Mouse (Mus musculus): Measurements from ENCODE around the gene 1700003E16Rik. TPM values are rescaled to one million over a fixed set of nuclear protein-coding genes. Genes with fewer than 3 reads are reported as not detected.

The 1700003E16Rik gene
- total RNA-seq, 2 experiments from 2014 or later: not detected

- ATAC-seq (replicated peaks; ENCODE audit: low FRiP score, poor library complexity, severe bottlenecking): no peak
These were observed 30.0 kb downstream of the 1700003E16Rik start for GRCm38 (mm10) chr6:83185895-83186861.

DNA sequence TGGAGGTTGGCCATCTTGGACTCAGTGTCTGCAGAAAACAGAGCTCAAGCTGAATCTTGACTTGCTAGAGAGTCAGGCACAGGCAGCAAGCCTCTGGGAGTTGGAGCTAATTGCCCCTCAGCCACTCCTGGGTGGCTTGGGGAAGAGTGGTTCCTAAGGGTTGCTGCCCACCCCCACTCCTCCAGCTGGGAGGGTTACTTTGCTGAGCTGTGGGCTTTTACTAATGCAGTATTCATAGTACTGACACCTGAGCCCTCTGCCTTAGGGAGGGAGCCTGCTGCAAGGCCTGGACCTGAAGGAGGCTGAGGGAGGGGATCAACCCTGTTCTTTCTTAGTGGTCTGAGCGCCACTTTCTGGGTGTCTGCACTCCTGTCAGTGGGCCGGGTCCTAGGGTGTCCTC, 30.7 kb downstream of the 1700003E16Rik start:
- ATAC-seq (replicated peaks; ENCODE audit: low FRiP score, poor library complexity, severe bottlenecking): no peak

DNA sequence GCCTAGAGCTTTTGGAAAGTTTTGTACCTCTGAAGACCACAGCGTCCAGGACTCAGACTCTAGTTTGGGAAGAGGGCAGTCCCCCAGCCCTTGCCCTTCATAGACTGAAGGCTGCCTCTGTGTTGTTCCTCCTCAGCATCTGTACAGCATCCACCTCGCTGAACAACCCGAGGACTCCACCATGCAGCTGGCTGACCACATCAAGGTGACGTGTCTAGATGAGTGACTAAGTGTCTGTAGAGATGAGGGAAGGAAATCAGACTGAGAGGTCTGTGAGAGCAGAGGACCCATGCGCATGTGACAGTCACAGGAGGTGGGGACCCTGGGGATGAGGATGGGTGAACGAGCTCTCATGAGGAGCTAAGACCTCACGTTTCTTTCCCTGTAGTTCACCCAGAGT, 37.4 kb downstream of the 1700003E16Rik start:
- no peak for ATAC-seq (replicated peaks; ENCODE audit: low FRiP score, poor library complexity, severe bottlenecking)

GRCm38 (mm10) chr6:83197345-83198004, 41.3 kb downstream of the 1700003E16Rik start:
- ATAC-seq (replicated peaks; ENCODE audit: low FRiP score, poor library complexity, severe bottlenecking): no peak

- no peak for ATAC-seq (replicated peaks; ENCODE audit: low FRiP score, poor library complexity, severe bottlenecking)
These were observed 47.1 kb downstream of the 1700003E16Rik start for GRCm38 (mm10) chr6:83203320-83203719.

- no peak for ATAC-seq (replicated peaks; ENCODE audit: low FRiP score, poor library complexity, severe bottlenecking)
These were observed 49.6 kb downstream of the 1700003E16Rik start for GRCm38 (mm10) chr6:83205851-83206250.

GRCm38 (mm10) chr6:83206321-83206720, 50.1 kb downstream of the 1700003E16Rik start:
- ATAC-seq (replicated peaks; ENCODE audit: low FRiP score, poor library complexity, severe bottlenecking): no peak

- ATAC-seq (replicated peaks; ENCODE audit: low FRiP score, poor library complexity, severe bottlenecking): no peak
These were observed 51.3 kb downstream of the 1700003E16Rik start for GRCm38 (mm10) chr6:83207361-83208049.

- no peak for ATAC-seq (replicated peaks; ENCODE audit: low FRiP score, poor library complexity, severe bottlenecking)
These were observed 51.8 kb downstream of the 1700003E16Rik start for GRCm38 (mm10) chr6:83208050-83208400.

- ATAC-seq (replicated peaks; ENCODE audit: low FRiP score, poor library complexity, severe bottlenecking): no peak
These were observed 54.3 kb downstream of the 1700003E16Rik start for GRCm38 (mm10) chr6:83210495-83210894.

GRCm38 (mm10) chr6:83211526-83211925, 55.3 kb downstream of the 1700003E16Rik start:
- ATAC-seq (replicated peaks; ENCODE audit: low FRiP score, poor library complexity, severe bottlenecking): no peak

Other genes starting within 250 kb of the 1700003E16Rik start
- gene Sema4f, start 216.6 kb upstream of the 1700003E16Rik start, total RNA-seq (2015; ENCODE audit: low replicate concordance): not detected in 2 replicates
- gene Sema4f, start 216.6 kb upstream of the 1700003E16Rik start, total RNA-seq (2017; ENCODE audit: low replicate concordance): 0.39 TPM in 1 of 2 replicates, not detected in the other
- 4.6 and 12.6 TPM in 2 replicates for gene M1ap, start 209.5 kb upstream of the 1700003E16Rik start, total RNA-seq (2015; ENCODE audit: low replicate concordance)
- 2.6 and 19.8 TPM in 2 replicates for gene M1ap, start 209.5 kb upstream of the 1700003E16Rik start, total RNA-seq (2017; ENCODE audit: low replicate concordance)
- 20.5 and 27.4 TPM in 2 replicates for gene Dok1, start 122.9 kb upstream of the 1700003E16Rik start, total RNA-seq (2015; ENCODE audit: low replicate concordance)
- 26.9 and 34.7 TPM in 2 replicates for gene Dok1, start 122.9 kb upstream of the 1700003E16Rik start, total RNA-seq (2017; ENCODE audit: low replicate concordance)
- gene Loxl3, start 122.2 kb upstream of the 1700003E16Rik start, total RNA-seq (2015; ENCODE audit: low replicate concordance): 0.84 and 3.6 TPM in 2 replicates
- 0.38 and 3.2 TPM in 2 replicates for gene Loxl3, start 122.2 kb upstream of the 1700003E16Rik start, total RNA-seq (2017; ENCODE audit: low replicate concordance)
- 275 and 371 TPM in 2 replicates for gene Aup1, start 101.9 kb upstream of the 1700003E16Rik start, total RNA-seq (2015; ENCODE audit: low replicate concordance)
- gene Aup1, start 101.9 kb upstream of the 1700003E16Rik start, total RNA-seq (2017; ENCODE audit: low replicate concordance): 190 and 242 TPM in 2 replicates
- 114 and 126 TPM in 2 replicates for gene Htra2, start 101.1 kb upstream of the 1700003E16Rik start, total RNA-seq (2015; ENCODE audit: low replicate concordance)
- gene Htra2, start 101.1 kb upstream of the 1700003E16Rik start, total RNA-seq (2017; ENCODE audit: low replicate concordance): 65.7 and 87.8 TPM in 2 replicates
- 2.5 and 6.8 TPM in 2 replicates for gene Dqx1, start 98.6 kb upstream of the 1700003E16Rik start, total RNA-seq (2015; ENCODE audit: low replicate concordance)
- 3.7 and 3.9 TPM in 2 replicates for gene Dqx1, start 98.6 kb upstream of the 1700003E16Rik start, total RNA-seq (2017; ENCODE audit: low replicate concordance)
- not detected in 2 replicates for gene Tlx2, start 86.1 kb upstream of the 1700003E16Rik start, total RNA-seq (2015; ENCODE audit: low replicate concordance)
- not detected in 2 replicates for gene Tlx2, start 86.1 kb upstream of the 1700003E16Rik start, total RNA-seq (2017; ENCODE audit: low replicate concordance)
- 49.5 and 81.1 TPM in 2 replicates for gene Pcgf1, start 78.5 kb upstream of the 1700003E16Rik start, total RNA-seq (2015; ENCODE audit: low replicate concordance)
- gene Pcgf1, start 78.5 kb upstream of the 1700003E16Rik start, total RNA-seq (2017; ENCODE audit: low replicate concordance): 7.6 and 21.1 TPM in 2 replicates
- not detected in 2 replicates for gene Lbx2, start 70.0 kb upstream of the 1700003E16Rik start, total RNA-seq (2015; ENCODE audit: low replicate concordance)
- gene Lbx2, start 70.0 kb upstream of the 1700003E16Rik start, total RNA-seq (2017; ENCODE audit: low replicate concordance): not detected in 2 replicates
- gene Ccdc142, start 54.8 kb upstream of the 1700003E16Rik start, total RNA-seq (2015; ENCODE audit: low replicate concordance): 1.1 TPM in 1 of 2 replicates, not detected in the other
- 3.7 TPM in 1 of 2 replicates, not detected in the other for gene Ccdc142, start 54.8 kb upstream of the 1700003E16Rik start, total RNA-seq (2017; ENCODE audit: low replicate concordance)
- gene Gm42688, start 54.8 kb upstream of the 1700003E16Rik start, total RNA-seq (2015; ENCODE audit: low replicate concordance): 2.9 TPM in 1 of 2 replicates, not detected in the other
- 1.1 and 3.5 TPM in 2 replicates for gene Gm42688, start 54.8 kb upstream of the 1700003E16Rik start, total RNA-seq (2017; ENCODE audit: low replicate concordance)
- 49.5 and 61.6 TPM in 2 replicates for gene Mrpl53, start 47.4 kb upstream of the 1700003E16Rik start, total RNA-seq (2015; ENCODE audit: low replicate concordance)
- gene Mrpl53, start 47.4 kb upstream of the 1700003E16Rik start, total RNA-seq (2017; ENCODE audit: low replicate concordance): 36.2 and 38.0 TPM in 2 replicates
- gene Mogs, start 40.9 kb upstream of the 1700003E16Rik start, total RNA-seq (2015; ENCODE audit: low replicate concordance): 4.6 and 14.4 TPM in 2 replicates
- 13.1 and 17.1 TPM in 2 replicates for gene Mogs, start 40.9 kb upstream of the 1700003E16Rik start, total RNA-seq (2017; ENCODE audit: low replicate concordance)
- 42.3 and 48.7 TPM in 2 replicates for gene Wbp1, start 34.8 kb upstream of the 1700003E16Rik start, total RNA-seq (2015; ENCODE audit: low replicate concordance)
- 77.9 and 83.6 TPM in 2 replicates for gene Wbp1, start 34.8 kb upstream of the 1700003E16Rik start, total RNA-seq (2017; ENCODE audit: low replicate concordance)
- 5.8 and 7.5 TPM in 2 replicates for gene Ino80b, start 31.0 kb upstream of the 1700003E16Rik start, total RNA-seq (2015; ENCODE audit: low replicate concordance)
- 7.4 and 24.1 TPM in 2 replicates for gene Ino80b, start 31.0 kb upstream of the 1700003E16Rik start, total RNA-seq (2017; ENCODE audit: low replicate concordance)
- not detected in 2 replicates for gene Rtkn, start 20.9 kb upstream of the 1700003E16Rik start, total RNA-seq (2015; ENCODE audit: low replicate concordance)
- gene Rtkn, start 20.9 kb upstream of the 1700003E16Rik start, total RNA-seq (2017; ENCODE audit: low replicate concordance): 0.30 TPM in 1 of 2 replicates, not detected in the other
- gene Wdr54, start within 50 bp of the 1700003E16Rik start, total RNA-seq (2015; ENCODE audit: low replicate concordance): not detected in 2 replicates
- not detected in 2 replicates for gene Wdr54, start within 50 bp of the 1700003E16Rik start, total RNA-seq (2017; ENCODE audit: low replicate concordance)
- gene Dctn1, start 9.5 kb downstream of the 1700003E16Rik start, total RNA-seq (2015; ENCODE audit: low replicate concordance): 27.7 and 33.5 TPM in 2 replicates
- gene Dctn1, start 9.5 kb downstream of the 1700003E16Rik start, total RNA-seq (2017; ENCODE audit: low replicate concordance): 74.6 and 104 TPM in 2 replicates
- gene Slc4a5, start 63.4 kb downstream of the 1700003E16Rik start, total RNA-seq (2015; ENCODE audit: low replicate concordance): not detected in 2 replicates
- 0.39 TPM in 1 of 2 replicates, not detected in the other for gene Slc4a5, start 63.4 kb downstream of the 1700003E16Rik start, total RNA-seq (2017; ENCODE audit: low replicate concordance)
- 34.8 and 56.6 TPM in 2 replicates for gene Mthfd2, start 169.5 kb downstream of the 1700003E16Rik start, total RNA-seq (2015; ENCODE audit: low replicate concordance)
- gene Mthfd2, start 169.5 kb downstream of the 1700003E16Rik start, total RNA-seq (2017; ENCODE audit: low replicate concordance): 37.2 and 37.9 TPM in 2 replicates
- 94.3 and 94.8 TPM in 2 replicates for gene Mob1a, start 169.6 kb downstream of the 1700003E16Rik start, total RNA-seq (2015; ENCODE audit: low replicate concordance)
- gene Mob1a, start 169.6 kb downstream of the 1700003E16Rik start, total RNA-seq (2017; ENCODE audit: low replicate concordance): 88.7 and 102 TPM in 2 replicates
- 187 and 245 TPM in 2 replicates for gene Bola3, start 192.7 kb downstream of the 1700003E16Rik start, total RNA-seq (2015; ENCODE audit: low replicate concordance)
- 109 and 149 TPM in 2 replicates for gene Bola3, start 192.7 kb downstream of the 1700003E16Rik start, total RNA-seq (2017; ENCODE audit: low replicate concordance)